Mouse (Mus musculus): ENCODE data around the gene Ptges.

Gene Ptges

DNA sequence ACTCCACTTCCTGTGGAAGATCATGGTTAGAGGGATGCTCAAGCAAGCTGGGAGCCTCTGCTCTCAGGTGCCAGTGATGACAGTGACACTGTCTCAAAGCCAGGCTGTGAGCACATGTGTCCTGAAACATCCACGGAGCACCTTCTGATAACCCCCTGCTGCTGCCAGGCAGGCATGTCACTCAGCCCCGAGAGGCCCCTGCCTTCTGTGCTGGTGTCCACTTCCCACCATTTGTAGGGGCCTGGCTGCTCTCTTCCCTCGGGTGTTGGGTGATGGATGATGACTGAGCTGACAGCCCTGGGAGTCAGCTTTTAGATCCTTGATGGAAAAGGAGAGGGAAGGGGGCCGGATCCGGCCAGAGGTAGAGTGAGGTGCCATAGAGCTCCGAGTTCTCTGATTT, 82.9 kb downstream of the Ptges start:
- no peak for DNase-seq (ENCODE audit: low spot score)

DNA sequence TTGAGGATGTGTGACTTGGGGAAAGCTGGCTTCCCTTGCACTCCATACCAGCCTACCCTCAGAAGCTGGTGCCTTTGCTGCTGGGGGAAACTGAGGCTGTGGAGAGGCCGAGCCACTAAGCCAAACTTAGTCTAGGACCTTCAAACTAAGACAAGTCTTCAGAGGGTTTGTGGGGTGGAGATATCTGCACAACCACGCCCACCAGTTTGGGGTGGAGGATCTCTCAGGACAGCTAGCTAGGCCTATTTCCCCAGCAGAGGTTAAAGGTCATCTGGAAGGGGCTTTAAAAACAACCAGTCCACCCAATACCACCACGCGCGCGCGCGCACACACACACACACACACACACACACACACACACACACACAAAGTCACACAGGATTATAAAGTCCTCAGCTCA, 83.4 kb downstream of the Ptges start:
- DNase-seq (ENCODE audit: low spot score) = no peak

DNA sequence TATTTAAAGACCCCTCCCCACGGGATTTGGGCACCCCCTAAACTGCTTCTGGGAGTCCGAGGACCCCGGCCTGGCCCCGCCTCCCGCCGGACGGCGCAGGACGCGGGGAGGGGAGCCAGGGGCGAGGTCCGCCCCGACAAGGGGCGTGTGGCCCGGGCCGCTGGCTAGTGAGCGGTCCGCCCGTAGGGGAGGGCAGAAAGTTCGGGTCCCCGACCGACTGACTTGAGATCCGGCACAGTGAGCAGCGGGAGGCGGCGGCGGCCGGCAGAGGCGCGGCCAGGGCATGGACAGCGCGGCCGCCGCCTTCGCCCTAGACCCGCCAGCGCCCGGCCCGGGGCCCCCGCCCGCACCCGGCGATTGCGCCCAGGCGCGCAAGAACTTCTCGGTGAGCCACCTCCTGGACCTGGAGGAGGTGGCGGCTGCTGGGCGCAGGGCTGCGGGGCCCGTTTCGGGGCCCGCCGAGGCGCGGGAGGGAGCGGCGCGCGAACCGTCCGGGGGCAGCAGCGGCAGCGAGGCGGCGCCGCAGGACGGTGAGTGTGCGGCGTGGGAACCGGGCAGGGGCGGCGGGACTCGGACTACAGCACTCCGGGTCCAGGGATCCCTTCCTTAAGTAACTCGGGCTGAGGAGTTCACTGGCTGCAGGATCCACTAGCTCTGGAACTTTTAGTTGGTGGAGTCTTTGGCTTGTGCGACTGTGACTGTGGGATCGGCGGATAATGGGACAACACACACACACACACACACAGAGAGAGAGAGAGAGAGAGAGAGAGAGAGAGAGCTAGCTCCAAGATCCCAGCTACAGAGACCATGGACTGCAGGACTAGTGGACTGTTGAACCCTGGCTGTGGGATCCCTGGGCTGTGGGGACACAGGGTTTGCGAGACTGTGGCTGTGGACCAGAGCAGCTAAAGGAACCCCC, 84.3 kb downstream of the Ptges start:
- peak; percentile 70 for DNase-seq (ENCODE audit: low spot score)

GRCm38 (mm10) chr2:30842615-30843014, 87.0 kb downstream of the Ptges start:
- no peak for DNase-seq (ENCODE audit: low spot score)

Measured in testis, postnatal 10 days (tissue).